Mouse (Mus musculus): ENCODE results near the gene Nrxn2. TPM values are rescaled to one million over a fixed set of nuclear protein-coding genes. Genes with fewer than 3 reads are reported as not detected.
A peak's percentile ranks its signal among the peaks of the same experiment; 100 is the strongest.

Nrxn2 gene
- polyA plus RNA-seq, 1 experiment from 2014 or later = 28.1 TPM

GRCm38 (mm10) chr19:6472821-6473220 is 54.3 kb downstream of the Nrxn2 start:
- no peak overlapping the region for H3K9ac ChIP-seq (replicated peaks; ENCODE audit: low read depth, low read length)
- H3K27me3 ChIP-seq (replicated peaks; ENCODE audit: control insufficient read depth, insufficient read depth, low read length) = no peaks in the 10 kb centered on the region
- ATAC-seq = no peak
- WGBS = 92% methylated on average over 9 of the region's 9 CpGs
- no peak overlapping the region for H3K4me3 ChIP-seq (replicated peaks; ENCODE audit: low read length)
- no peak overlapping the region for H3K4me2 ChIP-seq (ENCODE audit: low read length)
- H3K4me1 ChIP-seq (replicated peaks; ENCODE audit: control insufficient read depth, insufficient read depth, low read length) = no peaks in the 10 kb centered on the region
- no peaks in the 10 kb centered on the region for H3K9me3 ChIP-seq (ENCODE audit: control insufficient read depth, low read length)
- H3K36me3 ChIP-seq (ENCODE audit: control insufficient read depth, insufficient read depth) = peaks cover 8% of the 10 kb centered on the region; the same call in 1 of the 2 replicates
- H3K27ac ChIP-seq (ENCODE audit: low read length) = no peak overlapping the region

- Histone ChIP-seq H3K27ac (ENCODE audit: low read length) (no peak overlapping the region), H3K9me3 (ENCODE audit: control insufficient read depth, low read length) (no peaks in the 10 kb centered on the region), H3K4me1 (replicated peaks; ENCODE audit: control insufficient read depth, insufficient read depth, low read length) (no peaks in the 10 kb centered on the region), H3K36me3 (ENCODE audit: control insufficient read depth, insufficient read depth) (peaks cover 8% of the 10 kb centered on the region; the same call in 1 of the 2 replicates), H3K9ac (replicated peaks; ENCODE audit: low read depth, low read length) (no peak overlapping the region), H3K4me2 (ENCODE audit: low read length) (no peak overlapping the region), H3K27me3 (replicated peaks; ENCODE audit: control insufficient read depth, insufficient read depth, low read length) (no peaks in the 10 kb centered on the region), H3K4me3 (replicated peaks; ENCODE audit: low read length) (no peak overlapping the region)
- no peak for ATAC-seq
- WGBS = 41% methylated on average over 15 of the region's 15 CpGs
Observed at GRCm38 (mm10) chr19:6474706-6475105, 56.2 kb downstream of the Nrxn2 start.

- no peaks in the 10 kb centered on the region for H3K9me3 ChIP-seq (ENCODE audit: control insufficient read depth, low read length)
- H3K4me1 ChIP-seq (replicated peaks; ENCODE audit: control insufficient read depth, insufficient read depth, low read length) = no peaks in the 10 kb centered on the region
- H3K9ac ChIP-seq (replicated peaks; ENCODE audit: low read depth, low read length) = no peak overlapping the region
- no peaks in the 10 kb centered on the region for H3K27me3 ChIP-seq (replicated peaks; ENCODE audit: control insufficient read depth, insufficient read depth, low read length)
- H3K4me2 ChIP-seq (ENCODE audit: low read length) = no peak overlapping the region
- no peak for ATAC-seq
- WGBS = 36% methylated on average over 5 of the region's 5 CpGs
- H3K36me3 ChIP-seq (ENCODE audit: control insufficient read depth, insufficient read depth) = peaks cover 8% of the 10 kb centered on the region; the same call in 1 of the 2 replicates
- no peak overlapping the region for H3K27ac ChIP-seq (ENCODE audit: low read length)
- no peak overlapping the region for H3K4me3 ChIP-seq (replicated peaks; ENCODE audit: low read length)
Observed at GRCm38 (mm10) chr19:6475129-6475528, 56.6 kb downstream of the Nrxn2 start.

- no peak overlapping the region for H3K27ac ChIP-seq (ENCODE audit: low read length)
- H3K9me3 ChIP-seq (ENCODE audit: control insufficient read depth, low read length) = no peaks in the 10 kb centered on the region
- no peak overlapping the region for H3K4me2 ChIP-seq (ENCODE audit: low read length)
- no peak for ATAC-seq
- H3K4me1 ChIP-seq (replicated peaks; ENCODE audit: control insufficient read depth, insufficient read depth, low read length) = no peaks in the 10 kb centered on the region
- no peaks in the 10 kb centered on the region for H3K27me3 ChIP-seq (replicated peaks; ENCODE audit: control insufficient read depth, insufficient read depth, low read length)
- H3K36me3 ChIP-seq (ENCODE audit: control insufficient read depth, insufficient read depth) = peaks cover 11% of the 10 kb centered on the region
- 80% methylated on average over 4 of the region's 4 CpGs for WGBS
- no peak overlapping the region for H3K9ac ChIP-seq (replicated peaks; ENCODE audit: low read depth, low read length)
- H3K4me3 ChIP-seq (replicated peaks; ENCODE audit: low read length) = no peak overlapping the region
Observed at GRCm38 (mm10) chr19:6477007-6477406, 58.5 kb downstream of the Nrxn2 start.

- Histone ChIP-seq H3K4me2 (ENCODE audit: low read length) (no peak overlapping the region), H3K9ac (replicated peaks; ENCODE audit: low read depth, low read length) (no peak overlapping the region), H3K36me3 (ENCODE audit: control insufficient read depth, insufficient read depth) (peaks cover 12% of the 10 kb centered on the region), H3K4me1 (replicated peaks; ENCODE audit: control insufficient read depth, insufficient read depth, low read length) (no peaks in the 10 kb centered on the region), H3K9me3 (ENCODE audit: control insufficient read depth, low read length) (no peaks in the 10 kb centered on the region), H3K27me3 (replicated peaks; ENCODE audit: control insufficient read depth, insufficient read depth, low read length) (no peaks in the 10 kb centered on the region), H3K27ac (ENCODE audit: low read length) (no peak overlapping the region), H3K4me3 (replicated peaks; ENCODE audit: low read length) (no peak overlapping the region)
- WGBS = 93% methylated on average over 2 of the region's 2 CpGs
- no peak for ATAC-seq
Observed at GRCm38 (mm10) chr19:6478566-6478965, 60.0 kb downstream of the Nrxn2 start.

GRCm38 (mm10) chr19:6482886-6483285 is 64.4 kb downstream of the Nrxn2 start:
- H3K27ac ChIP-seq (ENCODE audit: low read length) = no peak overlapping the region
- no peaks in the 10 kb centered on the region for H3K27me3 ChIP-seq (replicated peaks; ENCODE audit: control insufficient read depth, insufficient read depth, low read length)
- no peak overlapping the region for H3K4me2 ChIP-seq (ENCODE audit: low read length)
- no peak overlapping the region for H3K4me3 ChIP-seq (replicated peaks; ENCODE audit: low read length)
- 56% methylated on average over 6 of the region's 6 CpGs for WGBS
- H3K36me3 ChIP-seq (ENCODE audit: control insufficient read depth, insufficient read depth) = peaks cover 6% of the 10 kb centered on the region; the same call in 1 of the 2 replicates
- no peak for ATAC-seq
- no peaks in the 10 kb centered on the region for H3K4me1 ChIP-seq (replicated peaks; ENCODE audit: control insufficient read depth, insufficient read depth, low read length)
- H3K9ac ChIP-seq (replicated peaks; ENCODE audit: low read depth, low read length) = no peak overlapping the region
- H3K9me3 ChIP-seq (ENCODE audit: control insufficient read depth, low read length) = no peaks in the 10 kb centered on the region

- no peaks in the 10 kb centered on the region for H3K27me3 ChIP-seq (replicated peaks; ENCODE audit: control insufficient read depth, insufficient read depth, low read length)
Observed at GRCm38 (mm10) chr19:6485059-6485630, 66.6 kb downstream of the Nrxn2 start.

GRCm38 (mm10) chr19:6489030-6489429 is 70.5 kb downstream of the Nrxn2 start:
- 0% methylated on average over 4 of the region's 4 CpGs for WGBS
- Histone ChIP-seq H3K9me3 (ENCODE audit: control insufficient read depth, low read length) (no peaks in the 10 kb centered on the region), H3K27ac (ENCODE audit: low read length) (no peak overlapping the region), H3K4me1 (replicated peaks; ENCODE audit: control insufficient read depth, insufficient read depth, low read length) (peaks cover 12% of the 10 kb centered on the region), H3K27me3 (replicated peaks; ENCODE audit: control insufficient read depth, insufficient read depth, low read length) (no peaks in the 10 kb centered on the region), H3K4me2 (ENCODE audit: low read length) (no peak overlapping the region), H3K36me3 (ENCODE audit: control insufficient read depth, insufficient read depth) (no peaks in the 10 kb centered on the region), H3K9ac (replicated peaks; ENCODE audit: low read depth, low read length) (no peak overlapping the region), H3K4me3 (replicated peaks; ENCODE audit: low read length) (no peak overlapping the region)
- peak; percentile 64 for ATAC-seq

More at GRCm38 (mm10) chr19:6485059-6485630, 66.6 kb downstream of the Nrxn2 start:
- WGBS = 90% methylated on average over 13 of the region's 13 CpGs
- no peak overlapping the region for H3K9ac ChIP-seq (replicated peaks; ENCODE audit: low read depth, low read length)
- no peaks in the 10 kb centered on the region for H3K9me3 ChIP-seq (ENCODE audit: control insufficient read depth, low read length)
- H3K4me1 ChIP-seq (replicated peaks; ENCODE audit: control insufficient read depth, insufficient read depth, low read length) = peaks cover 8% of the 10 kb centered on the region
- no peak overlapping the region for H3K27ac ChIP-seq (ENCODE audit: low read length)
- H3K4me3 ChIP-seq (replicated peaks; ENCODE audit: low read length) = no peak overlapping the region
- peaks cover 6% of the 10 kb centered on the region; the same call in 1 of the 2 replicates for H3K36me3 ChIP-seq (ENCODE audit: control insufficient read depth, insufficient read depth)
- no peak overlapping the region for H3K4me2 ChIP-seq (ENCODE audit: low read length)
- ATAC-seq = no peak

- 83% methylated on average over 8 of the region's 8 CpGs for WGBS
- Histone ChIP-seq H3K4me2 (ENCODE audit: low read length) (no peak overlapping the region), H3K9me3 (ENCODE audit: control insufficient read depth, low read length) (no peaks in the 10 kb centered on the region), H3K36me3 (ENCODE audit: control insufficient read depth, insufficient read depth) (no peaks in the 10 kb centered on the region), H3K4me3 (replicated peaks; ENCODE audit: low read length) (no peak overlapping the region), H3K27me3 (replicated peaks; ENCODE audit: control insufficient read depth, insufficient read depth, low read length) (no peaks in the 10 kb centered on the region), H3K4me1 (replicated peaks; ENCODE audit: control insufficient read depth, insufficient read depth, low read length) (peaks cover 26% of the 10 kb centered on the region), H3K27ac (ENCODE audit: low read length) (no peak overlapping the region), H3K9ac (replicated peaks; ENCODE audit: low read depth, low read length) (no peak overlapping the region)
- ATAC-seq = no peak
Observed at GRCm38 (mm10) chr19:6491538-6491937, 73.0 kb downstream of the Nrxn2 start.

GRCm38 (mm10) chr19:6492124-6492523 is 73.6 kb downstream of the Nrxn2 start:
- Histone ChIP-seq H3K27me3 (replicated peaks; ENCODE audit: control insufficient read depth, insufficient read depth, low read length) (no peaks in the 10 kb centered on the region), H3K9ac (replicated peaks; ENCODE audit: low read depth, low read length) (no peak overlapping the region)

More at GRCm38 (mm10) chr19:6492124-6492523, 73.6 kb downstream of the Nrxn2 start:
- ATAC-seq = peak; percentile 7; the same call in 1 of the 2 replicates
- H3K4me1 ChIP-seq (replicated peaks; ENCODE audit: control insufficient read depth, insufficient read depth, low read length) = peaks cover 30% of the 10 kb centered on the region
- 18% methylated on average over 12 of the region's 12 CpGs for WGBS
- H3K4me2 ChIP-seq (ENCODE audit: low read length) = no peak overlapping the region
- no peaks in the 10 kb centered on the region for H3K9me3 ChIP-seq (ENCODE audit: control insufficient read depth, low read length)
- no peak overlapping the region for H3K4me3 ChIP-seq (replicated peaks; ENCODE audit: low read length)
- no peaks in the 10 kb centered on the region for H3K36me3 ChIP-seq (ENCODE audit: control insufficient read depth, insufficient read depth)
- H3K27ac ChIP-seq (ENCODE audit: low read length) = no peak overlapping the region
